Mouse (Mus musculus): Measurements from ENCODE around the gene Rgl1.
"Not testable (repeated sequence)": the region's sequence is repeated elsewhere in the genome, so short reads cannot be mapped to it uniquely, and the experiment has no call there.

Gene Rgl1

GRCm38 (mm10) chr1:152790254-152790653 is 24.1 kb upstream of the Rgl1 start:
- in situ Hi-C loops (cut with MboI; ENCODE audit: low pct_unique_long_range_greater_than_20kb in 1 of 2, low sequenced_read_pairs in 2 of 2, unreplicated experiment in 1 of 2), result loop anchor here (5.0 to 25.0 kb wide), 4 partner anchors 37 to 597 kb away; no protein-coding TSS in a partner anchor

DNA sequence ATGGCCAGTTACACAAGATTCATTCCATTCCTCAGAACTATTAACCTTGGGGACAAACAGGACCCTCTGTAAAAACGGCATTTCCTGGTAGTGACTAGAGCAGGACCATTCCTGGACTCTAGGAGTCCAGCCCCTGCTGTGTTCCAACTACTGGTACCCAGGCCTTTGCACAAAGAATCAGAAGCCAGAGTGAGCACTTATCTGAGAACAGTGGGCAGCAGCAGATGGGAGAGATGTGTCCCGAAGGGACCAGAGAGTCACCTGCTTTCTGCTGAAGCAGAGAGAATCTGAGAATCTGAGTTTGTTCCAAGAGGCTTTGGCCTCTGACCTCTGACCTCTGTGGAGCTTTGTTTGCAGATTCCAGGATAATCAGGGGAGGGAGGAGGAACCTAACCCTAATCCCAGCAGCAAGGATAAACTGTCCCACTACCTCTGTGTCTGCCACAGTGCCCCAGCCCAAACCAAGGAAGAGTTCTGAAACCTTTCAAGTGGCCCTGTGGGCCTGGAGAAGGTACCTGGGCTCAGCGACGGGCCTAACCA is 22.0 kb upstream of the Rgl1 start:
- in situ Hi-C loops (cut with MboI; ENCODE audit: low pct_unique_long_range_greater_than_20kb in 1 of 2, low sequenced_read_pairs in 2 of 2, unreplicated experiment in 1 of 2), result loop anchor here in 1 of 2 experiments (25.0 kb wide), 2 partner anchors 249 to 599 kb away; no protein-coding TSS in a partner anchor

- in situ Hi-C loops (cut with MboI; ENCODE audit: low pct_unique_long_range_greater_than_20kb in 1 of 2, low sequenced_read_pairs in 2 of 2, unreplicated experiment in 1 of 2), result loop anchor here in 1 of 2 experiments (25.0 kb wide), 2 partner anchors 250 to 600 kb away; no protein-coding TSS in a partner anchor
Observed at GRCm38 (mm10) chr1:152786953-152787352, 20.8 kb upstream of the Rgl1 start.

- in situ Hi-C loops (cut with MboI; ENCODE audit: low pct_unique_long_range_greater_than_20kb in 1 of 2, low sequenced_read_pairs in 2 of 2, unreplicated experiment in 1 of 2), result loop anchor here in 1 of 2 experiments (25.0 kb wide), 2 partner anchors 252 to 602 kb away; no protein-coding TSS in a partner anchor
Observed at GRCm38 (mm10) chr1:152785446-152785845, 19.3 kb upstream of the Rgl1 start.

- in situ Hi-C loops (cut with MboI; ENCODE audit: low pct_unique_long_range_greater_than_20kb in 1 of 2, low sequenced_read_pairs in 2 of 2, unreplicated experiment in 1 of 2), result loop anchor here in 1 of 2 experiments (25.0 kb wide), 2 partner anchors 253 to 603 kb away; no protein-coding TSS in a partner anchor
Observed at GRCm38 (mm10) chr1:152784620-152785019, 18.5 kb upstream of the Rgl1 start.

- in situ Hi-C loops (cut with MboI; ENCODE audit: low pct_unique_long_range_greater_than_20kb in 1 of 2, low sequenced_read_pairs in 2 of 2, unreplicated experiment in 1 of 2), result loop anchor here in 1 of 2 experiments (25.0 kb wide), 2 partner anchors 258 to 608 kb away; no protein-coding TSS in a partner anchor
Observed at GRCm38 (mm10) chr1:152779071-152779737, 13.1 kb upstream of the Rgl1 start.

DNA sequence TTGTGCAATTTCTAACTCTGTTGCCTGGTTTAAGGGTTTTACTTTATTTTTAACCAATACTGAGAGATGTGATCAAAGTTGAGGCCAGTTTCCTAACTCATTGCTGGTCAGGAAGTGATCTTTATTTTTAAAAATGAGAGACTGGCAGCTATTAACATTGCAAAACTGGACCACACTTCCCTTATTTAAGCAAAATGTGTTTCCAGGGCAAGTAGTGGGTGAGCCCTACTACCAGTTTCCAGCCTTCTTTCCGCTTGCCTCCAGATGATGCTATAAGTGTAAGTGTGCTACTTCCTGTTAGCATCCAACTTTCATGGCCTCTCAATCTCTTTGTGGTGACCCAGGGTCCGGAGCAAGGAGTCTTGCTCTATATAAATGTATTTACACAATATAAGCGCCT is 8.4 kb upstream of the Rgl1 start:
- in situ Hi-C loops (cut with MboI; ENCODE audit: low pct_unique_long_range_greater_than_20kb in 1 of 2, low sequenced_read_pairs in 2 of 2, unreplicated experiment in 1 of 2), result not testable (repeated sequence)

GRCm38 (mm10) chr1:152771016-152771415 is 4.9 kb upstream of the Rgl1 start:
- in situ Hi-C loops (cut with MboI; ENCODE audit: low pct_unique_long_range_greater_than_20kb in 1 of 2, low sequenced_read_pairs in 2 of 2, unreplicated experiment in 1 of 2), result no loop called here

DNA sequence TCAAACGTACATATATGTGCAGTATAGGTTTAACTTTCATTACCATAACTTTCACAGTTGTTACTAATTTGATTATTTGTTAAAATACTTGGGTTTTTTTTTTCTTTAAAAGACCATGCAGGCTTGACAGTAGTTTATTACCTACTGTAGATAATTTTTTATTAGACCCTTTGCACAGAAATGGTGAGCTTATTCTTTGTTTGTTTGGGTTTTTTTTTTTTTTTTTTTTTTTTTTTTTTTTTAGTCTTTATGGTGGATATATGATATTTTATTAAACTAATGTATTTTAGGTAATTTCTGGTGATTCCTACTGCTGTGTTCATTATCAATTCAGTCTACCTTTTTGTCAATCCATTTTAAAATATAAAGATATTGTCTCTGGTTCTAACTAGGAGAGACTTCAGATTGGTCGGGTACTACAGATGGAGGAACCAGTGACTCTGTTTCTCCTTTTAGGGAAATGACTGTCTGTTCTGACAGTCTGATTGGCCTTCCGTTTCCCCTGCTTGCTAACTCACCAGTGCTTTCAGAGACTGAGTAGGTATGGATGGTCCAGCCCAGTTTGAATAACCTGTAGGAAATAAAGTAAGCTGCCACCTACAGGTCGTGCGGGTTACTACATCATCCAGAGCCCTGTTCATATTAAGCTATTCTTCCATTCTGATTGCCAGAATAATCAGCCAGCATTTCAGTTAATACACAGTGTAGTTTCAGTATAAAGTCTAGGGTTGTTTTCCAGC is 1.8 kb upstream of the Rgl1 start:
- in situ Hi-C loops (cut with MboI; ENCODE audit: low pct_unique_long_range_greater_than_20kb in 1 of 2, low sequenced_read_pairs in 2 of 2, unreplicated experiment in 1 of 2), result no loop called here

DNA sequence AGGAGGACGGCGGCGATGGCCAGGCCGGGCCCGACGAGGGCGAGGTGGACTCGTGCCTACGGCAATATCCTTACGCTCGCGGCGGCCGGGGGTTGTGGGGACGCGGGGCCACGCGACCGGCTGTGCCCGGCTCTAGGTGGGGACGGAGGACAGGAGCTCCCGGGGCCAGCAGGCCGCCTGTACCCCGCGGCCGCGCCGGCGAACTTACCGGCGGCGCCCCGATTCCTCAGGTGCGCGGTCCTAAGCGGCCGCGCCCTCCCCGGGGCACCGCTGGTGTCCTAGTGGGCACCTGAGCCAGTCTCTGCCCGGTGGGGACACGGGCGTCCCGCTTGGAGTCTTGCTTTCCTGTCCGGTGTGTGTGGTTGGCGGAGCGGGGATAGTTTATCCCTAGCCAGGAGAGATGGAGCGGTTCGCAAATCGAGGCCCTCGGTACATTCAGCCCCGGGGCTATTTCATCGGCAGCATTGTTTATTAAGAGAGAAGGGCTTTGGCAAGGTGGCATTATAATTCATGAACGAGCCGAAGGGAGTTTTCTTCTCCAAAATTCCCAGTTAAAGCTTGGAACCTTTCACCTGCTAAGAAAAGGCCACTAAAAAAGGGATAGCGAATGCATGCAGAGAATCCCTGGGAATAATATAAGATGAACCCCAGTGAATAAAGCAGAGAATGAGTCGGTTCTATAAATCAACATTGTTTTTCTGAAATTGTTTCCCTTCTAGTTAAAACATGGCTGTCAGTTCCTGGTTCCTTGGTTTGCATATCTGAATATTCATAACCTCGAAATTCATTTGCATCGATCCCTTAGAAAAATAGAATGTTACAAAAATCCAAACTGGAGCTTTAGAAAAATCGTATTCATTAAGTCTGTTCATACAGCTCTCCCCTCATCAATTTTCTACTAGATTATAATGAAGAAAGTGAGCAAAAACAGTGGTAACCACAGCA is 925 bp upstream of the Rgl1 start:
- in situ Hi-C loops (cut with MboI; ENCODE audit: low pct_unique_long_range_greater_than_20kb in 1 of 2, low sequenced_read_pairs in 2 of 2, unreplicated experiment in 1 of 2), result no loop called here

DNA sequence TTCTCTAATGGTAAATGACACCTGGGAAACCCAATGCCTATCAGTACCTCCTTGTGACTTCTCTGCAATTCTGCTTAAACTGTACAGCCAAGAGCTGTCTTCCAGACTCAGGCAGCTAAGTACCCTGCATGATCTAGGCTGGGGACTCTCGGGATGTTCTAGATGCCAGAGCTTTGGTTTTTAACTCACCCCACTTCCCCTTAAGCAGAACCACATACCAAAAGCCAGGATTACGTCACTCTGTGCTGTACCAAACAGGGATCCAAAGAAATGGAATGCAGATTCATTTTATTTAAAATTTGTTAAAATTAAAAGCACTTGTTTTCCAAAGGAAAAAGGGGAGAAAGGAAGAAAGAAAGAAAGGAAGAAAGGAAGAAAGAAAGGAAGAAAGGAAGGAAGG is 4.4 kb downstream of the Rgl1 start:
- in situ Hi-C loops (cut with MboI; ENCODE audit: low pct_unique_long_range_greater_than_20kb in 1 of 2, low sequenced_read_pairs in 2 of 2, unreplicated experiment in 1 of 2), result no loop called here

DNA sequence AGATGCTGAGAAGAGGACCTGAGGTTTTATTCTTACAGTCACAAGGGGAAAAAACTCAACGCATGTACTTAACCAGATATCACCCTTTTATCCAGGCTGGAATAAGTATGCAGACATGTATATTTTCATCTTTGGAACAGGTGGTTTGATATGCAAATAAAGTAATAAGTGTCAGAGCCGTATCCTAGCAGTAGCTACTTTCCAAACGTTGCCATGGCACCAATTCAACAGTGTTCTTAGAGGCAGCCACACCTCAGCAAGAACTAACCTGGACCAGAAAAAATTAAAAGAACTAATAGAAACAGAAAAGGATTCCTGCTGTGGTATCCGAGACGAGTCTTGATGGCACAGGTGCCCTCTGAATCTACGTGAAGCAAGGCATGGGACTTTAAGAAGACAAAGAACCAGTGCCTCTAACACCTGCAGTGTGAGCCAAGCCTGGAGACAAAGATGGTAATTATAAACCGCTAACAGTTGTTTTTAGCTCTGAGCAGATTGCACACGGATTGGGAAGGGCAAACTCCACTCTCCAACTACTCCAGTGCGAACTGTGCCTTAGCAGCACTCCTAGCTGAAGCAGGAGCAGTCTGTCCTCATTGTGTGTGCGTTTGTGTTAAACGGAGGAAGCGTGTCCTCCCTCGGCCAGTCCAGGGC is 15.7 kb downstream of the Rgl1 start, which contains the start of gene Apobec4:
Gene Apobec4, plus strand, starts transcription at position 240 of the 654 bp plus-strand sequence.
- in situ Hi-C loops (cut with MboI; ENCODE audit: low pct_unique_long_range_greater_than_20kb in 1 of 2, low sequenced_read_pairs in 2 of 2, unreplicated experiment in 1 of 2), result no loop called here

DNA sequence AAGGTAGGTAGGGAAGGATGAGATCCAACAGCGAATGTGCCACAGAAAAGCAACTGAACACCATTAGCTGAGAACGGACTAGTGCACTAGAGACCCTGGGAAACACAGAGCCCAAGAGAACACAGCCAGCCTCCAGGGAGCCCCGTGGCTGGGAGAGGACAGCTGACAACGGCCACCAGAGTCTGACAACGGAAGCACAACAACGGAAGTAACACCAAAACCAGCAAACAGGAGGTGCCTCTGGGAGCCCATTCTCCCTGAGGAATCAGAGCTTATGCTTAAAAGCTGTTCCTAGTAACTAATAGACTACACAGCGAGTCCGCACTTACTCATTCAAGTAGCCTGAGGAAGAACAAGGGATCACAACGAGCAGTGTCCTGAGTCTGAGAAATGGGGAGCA is 16.9 kb downstream of the Rgl1 start:
- in situ Hi-C loops (cut with MboI; ENCODE audit: low pct_unique_long_range_greater_than_20kb in 1 of 2, low sequenced_read_pairs in 2 of 2, unreplicated experiment in 1 of 2), result loop anchor here (5.0 to 10.0 kb wide), 2 partner anchors 124 to 222 kb away; no protein-coding TSS in a partner anchor

DNA sequence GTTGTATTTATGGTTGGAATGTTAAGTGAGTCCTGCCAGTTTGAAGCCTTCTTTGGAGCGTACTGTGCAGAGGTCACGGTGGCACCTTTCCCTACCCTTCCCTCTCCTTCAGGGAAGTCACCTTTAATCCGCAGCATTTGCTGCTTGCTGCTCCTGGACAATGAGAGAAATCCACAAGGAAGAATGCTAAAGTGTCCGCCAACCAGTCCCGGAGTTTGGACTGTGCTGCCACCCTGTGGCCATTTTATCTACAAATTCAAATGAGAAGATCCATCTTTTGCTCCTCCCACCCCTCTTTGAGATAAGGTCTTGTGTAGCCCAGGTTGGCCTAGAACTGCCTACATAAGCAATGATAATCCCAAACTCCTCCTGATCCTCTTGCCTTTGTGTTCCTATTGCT is 19.7 kb downstream of the Rgl1 start:
- in situ Hi-C loops (cut with MboI; ENCODE audit: low pct_unique_long_range_greater_than_20kb in 1 of 2, low sequenced_read_pairs in 2 of 2, unreplicated experiment in 1 of 2), result loop anchor here (5.0 to 10.0 kb wide), 2 partner anchors 122 to 219 kb away; no protein-coding TSS in a partner anchor

- in situ Hi-C loops (cut with MboI; ENCODE audit: low pct_unique_long_range_greater_than_20kb in 1 of 2, low sequenced_read_pairs in 2 of 2, unreplicated experiment in 1 of 2), result loop anchor here in 1 of 2 experiments (10.0 kb wide), 1 partner anchor 118 kb away; no protein-coding TSS in a partner anchor
Observed at GRCm38 (mm10) chr1:152743095-152743826, 22.9 kb downstream of the Rgl1 start.

GRCm38 (mm10) chr1:152739374-152739773 is 26.8 kb downstream of the Rgl1 start:
- in situ Hi-C loops (cut with MboI; ENCODE audit: low pct_unique_long_range_greater_than_20kb in 1 of 2, low sequenced_read_pairs in 2 of 2, unreplicated experiment in 1 of 2), result no loop called here

- in situ Hi-C loops (cut with MboI; ENCODE audit: low pct_unique_long_range_greater_than_20kb in 1 of 2, low sequenced_read_pairs in 2 of 2, unreplicated experiment in 1 of 2), result no loop called here
Observed at GRCm38 (mm10) chr1:152738793-152739192, 27.4 kb downstream of the Rgl1 start.
